Mouse (Mus musculus) T-helper 2 cell (primary cell): Measurements from ENCODE around the gene Tmc4.

ENCODE experiments used
- in situ Hi-C: fragments of 300-600 bp; cut with MboI, MseI; formaldehyde crosslinking; loops from one replicate; pipeline ENCODE4 v1.15.1; 2025; ENCODE audit warnings: high pct_unique_total_duplicates

The Tmc4 gene

GRCm38 (mm10) chr7:3677342-3677741 lies at the start of gene Tmc4:
Tmc4 (minus strand) TSS chr7:3677553.
- in situ Hi-C loops: loop anchor here (25.0 kb wide), 1 partner anchor 1385 kb away; the partner anchor contains the start of genes U2af2 and Zfp580

GRCm38 (mm10) chr7:3725459-3725858 lies 48.1 kb upstream of the Tmc4 start:
- in situ Hi-C loops: loop anchor here (5.0 to 25.0 kb wide), 2 partner anchors 107 to 238 kb away; no protein-coding TSS in a partner anchor

- in situ Hi-C loops: loop anchor here (25.0 kb wide), 1 partner anchor 417 kb away; the partner anchor contains the start of gene Leng8
These were observed 42.9 kb upstream of the Tmc4 start, which contains the start of gene Pirb for GRCm38 (mm10) chr7:3720268-3720667. Pirb (minus strand) TSS chr7:3720391.

GRCm38 (mm10) chr7:3715249-3715648 lies 37.9 kb upstream of the Tmc4 start:
- in situ Hi-C loops: loop anchor here (25.0 kb wide), 1 partner anchor 422 kb away; the partner anchor contains the start of gene Leng8

- in situ Hi-C loops: loop anchor here (25.0 kb wide), 1 partner anchor 425 kb away; the partner anchor contains the start of gene Leng8
These were observed 35.0 kb upstream of the Tmc4 start for GRCm38 (mm10) chr7:3712264-3712942.

- in situ Hi-C loops: loop anchor here (25.0 kb wide), 1 partner anchor 428 kb away; the partner anchor contains the start of gene Leng8
These were observed 31.6 kb upstream of the Tmc4 start for GRCm38 (mm10) chr7:3709000-3709399.

- in situ Hi-C loops: loop anchor here (25.0 kb wide), 1 partner anchor 429 kb away; the partner anchor contains the start of gene Leng8
These were observed 31.2 kb upstream of the Tmc4 start for GRCm38 (mm10) chr7:3708447-3708980.

- in situ Hi-C loops: loop anchor here (25.0 kb wide), 1 partner anchor 430 kb away; the partner anchor contains the start of gene Leng8
These were observed 30.4 kb upstream of the Tmc4 start for GRCm38 (mm10) chr7:3707568-3708413.

GRCm38 (mm10) chr7:3707027-3707426 lies 29.7 kb upstream of the Tmc4 start:
- in situ Hi-C loops: loop anchor here (25.0 kb wide), 1 partner anchor 430 kb away; the partner anchor contains the start of gene Leng8

- in situ Hi-C loops: loop anchor here (25.0 kb wide), 1 partner anchor 431 kb away; the partner anchor contains the start of gene Leng8
These were observed 29.1 kb upstream of the Tmc4 start for GRCm38 (mm10) chr7:3706343-3706934.

- in situ Hi-C loops: loop anchor here (25.0 kb wide), 1 partner anchor 431 kb away; the partner anchor contains the start of gene Leng8
These were observed 28.6 kb upstream of the Tmc4 start for GRCm38 (mm10) chr7:3705911-3706310.

GRCm38 (mm10) chr7:3705461-3705860 lies 28.1 kb upstream of the Tmc4 start:
- in situ Hi-C loops: loop anchor here (25.0 kb wide), 1 partner anchor 432 kb away; the partner anchor contains the start of gene Leng8

- in situ Hi-C loops: loop anchor here (25.0 kb wide), 1 partner anchor 433 kb away; the partner anchor contains the start of gene Leng8
These were observed 27.1 kb upstream of the Tmc4 start for GRCm38 (mm10) chr7:3704475-3704874.

GRCm38 (mm10) chr7:3703879-3704441 lies 26.6 kb upstream of the Tmc4 start, which contains the start of gene Rps9:
Rps9 (plus strand) TSS chr7:3703993.
- in situ Hi-C loops: loop anchor here (25.0 kb wide), 1 partner anchor 433 kb away; the partner anchor contains the start of gene Leng8

GRCm38 (mm10) chr7:3703148-3703878 lies 26.0 kb upstream of the Tmc4 start:
- in situ Hi-C loops: loop anchor here (25.0 kb wide), 1 partner anchor 434 kb away; the partner anchor contains the start of gene Leng8

GRCm38 (mm10) chr7:3698471-3698870 lies 21.1 kb upstream of the Tmc4 start:
- in situ Hi-C loops: loop anchor here (5.0 to 25.0 kb wide), 2 partner anchors 46 to 1364 kb away; partner anchors contain the start of genes U2af2 and Zfp580

- in situ Hi-C loops: loop anchor here (5.0 to 25.0 kb wide), 2 partner anchors 43 to 1367 kb away; partner anchors contain the start of genes U2af2 and Zfp580
These were observed 17.6 kb upstream of the Tmc4 start for GRCm38 (mm10) chr7:3694949-3695305.

GRCm38 (mm10) chr7:3694076-3694948 lies 17.0 kb upstream of the Tmc4 start:
- in situ Hi-C loops: loop anchor here (25.0 kb wide), 1 partner anchor 1368 kb away; the partner anchor contains the start of genes U2af2 and Zfp580
